Mouse (Mus musculus): ENCODE measurements around the gene Nqo1.

Gene Nqo1

DNA sequence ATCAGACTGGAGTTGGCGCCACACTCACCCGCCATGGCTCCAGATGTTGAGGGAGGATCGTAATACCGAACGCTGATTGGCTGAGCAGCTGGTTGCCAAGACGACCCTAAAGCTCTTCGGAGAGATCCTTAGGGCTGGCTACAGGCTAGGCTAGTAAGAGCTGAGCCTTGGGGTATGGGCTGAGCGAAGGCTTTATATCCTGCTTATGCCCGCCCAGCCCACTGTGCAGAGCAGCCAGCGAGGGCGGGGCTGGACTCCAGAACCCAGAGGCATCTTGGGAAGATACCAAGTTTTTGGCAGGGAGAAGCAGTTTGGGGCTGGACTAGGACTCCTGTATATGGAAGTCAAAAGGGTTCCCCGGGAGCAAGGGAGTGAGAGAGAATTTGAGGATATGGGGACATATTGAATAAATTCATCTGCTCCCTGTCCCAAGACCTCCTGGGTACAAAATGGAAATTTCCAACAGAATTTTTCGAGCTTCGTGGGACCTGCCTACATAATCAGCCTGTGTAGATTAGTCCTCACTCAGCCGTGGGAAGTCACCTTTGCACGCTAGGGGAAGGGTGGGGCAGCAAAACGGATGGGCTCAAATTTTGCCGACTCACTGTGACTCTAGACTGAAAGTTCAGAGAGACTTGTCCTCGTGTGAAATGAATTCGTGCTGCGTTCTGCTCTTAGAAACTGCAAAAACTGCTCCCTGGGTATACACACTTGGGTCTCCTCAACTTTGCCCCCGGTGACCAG is at the start of gene Nqo1:
Gene Nqo1, minus strand, starts transcription at position 169 of the 744 bp plus-strand sequence.
- DNase-seq = peak; percentile 92

GRCm38 (mm10) chr8:107451414-107452066 is 48.5 kb upstream of the Nqo1 start:
- no peak for DNase-seq

GRCm38 (mm10) chr8:107449655-107450054 is 46.6 kb upstream of the Nqo1 start:
- no peak for DNase-seq

GRCm38 (mm10) chr8:107449130-107449529 is 46.1 kb upstream of the Nqo1 start:
- DNase-seq = no peak

- DNase-seq = no peak
These were observed 45.4 kb upstream of the Nqo1 start for GRCm38 (mm10) chr8:107448382-107448889.

DNA sequence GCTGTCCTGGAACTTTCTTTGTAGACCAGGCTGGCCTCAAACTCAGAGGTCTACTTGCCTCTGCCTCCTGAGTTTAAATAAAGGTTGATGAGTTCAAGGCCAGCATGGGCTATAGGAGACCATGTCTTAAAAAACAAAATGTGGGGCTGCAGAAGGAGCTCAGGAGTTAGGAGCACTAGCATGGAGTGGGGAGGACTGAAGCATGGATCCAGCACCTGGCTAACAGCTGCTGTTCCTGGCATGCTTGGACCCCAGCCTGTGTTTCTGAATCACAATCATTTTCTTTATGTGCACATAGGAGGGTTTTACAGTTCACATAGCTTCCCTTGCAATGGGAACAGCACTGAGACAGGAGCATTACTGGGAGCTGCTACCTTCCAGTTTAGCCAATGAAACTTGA is 44.7 kb upstream of the Nqo1 start:
- no peak for DNase-seq

- DNase-seq = no peak
These were observed 41.6 kb upstream of the Nqo1 start for GRCm38 (mm10) chr8:107444626-107445025.

- DNase-seq = no peak
These were observed 37.0 kb upstream of the Nqo1 start for GRCm38 (mm10) chr8:107439880-107440625.

- DNase-seq = no peak
These were observed 34.7 kb upstream of the Nqo1 start for GRCm38 (mm10) chr8:107437711-107438110.

- DNase-seq = peak; percentile 32
These were observed 33.9 kb upstream of the Nqo1 start for GRCm38 (mm10) chr8:107436841-107437421.

GRCm38 (mm10) chr8:107435962-107436831 is 33.2 kb upstream of the Nqo1 start, which contains the start of gene Wwp2:
Gene Wwp2 (plus strand): TSS chr8:107436365.
- peak; percentile 92 for DNase-seq

- no peak for DNase-seq
These were observed 32.5 kb upstream of the Nqo1 start for GRCm38 (mm10) chr8:107435421-107435961.

DNA sequence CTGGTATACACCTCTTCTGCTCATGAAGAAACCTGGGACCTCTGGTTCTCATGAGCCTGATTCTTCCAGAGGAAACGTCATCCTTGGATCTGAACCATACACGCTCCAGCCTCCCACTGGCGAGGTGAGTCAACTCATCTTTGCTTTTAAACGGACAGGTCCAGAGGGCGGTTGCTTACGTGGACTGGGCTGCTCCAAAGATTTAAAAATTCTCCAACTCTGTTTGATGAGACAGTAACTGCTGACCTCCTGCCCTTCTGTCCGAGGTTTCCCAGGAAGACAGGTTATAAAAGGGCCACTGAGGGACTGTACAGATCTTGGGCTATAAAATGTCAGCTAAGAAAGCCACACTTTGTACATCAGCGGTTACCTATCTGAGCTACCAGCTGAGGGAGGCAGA is 27.8 kb upstream of the Nqo1 start:
- no peak for DNase-seq

DNA sequence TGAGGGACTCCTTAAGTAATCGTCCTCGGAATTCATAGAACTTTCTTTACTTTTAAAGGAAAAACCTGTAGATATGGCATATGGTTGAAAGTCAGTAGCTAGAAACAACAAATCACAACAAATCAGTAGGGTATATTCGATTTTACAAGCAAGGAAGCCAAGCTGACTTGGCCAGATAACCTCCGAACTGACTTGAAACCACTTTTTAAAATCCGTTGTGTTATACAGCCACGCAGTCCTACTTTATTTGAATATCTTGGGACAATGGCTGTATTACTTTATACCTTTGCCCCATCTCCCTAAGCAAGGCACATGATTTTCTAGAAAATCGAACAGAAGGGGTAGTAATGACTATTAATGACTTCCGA is 22.2 kb upstream of the Nqo1 start:
- no peak for DNase-seq

- DNase-seq = peak; percentile 98
These were observed 21.7 kb upstream of the Nqo1 start, which contains the start of gene Nob1 for GRCm38 (mm10) chr8:107424597-107425229. Gene Nob1 (minus strand): TSS chr8:107425051.

GRCm38 (mm10) chr8:107424176-107424575 is 21.2 kb upstream of the Nqo1 start:
- no peak for DNase-seq

DNA sequence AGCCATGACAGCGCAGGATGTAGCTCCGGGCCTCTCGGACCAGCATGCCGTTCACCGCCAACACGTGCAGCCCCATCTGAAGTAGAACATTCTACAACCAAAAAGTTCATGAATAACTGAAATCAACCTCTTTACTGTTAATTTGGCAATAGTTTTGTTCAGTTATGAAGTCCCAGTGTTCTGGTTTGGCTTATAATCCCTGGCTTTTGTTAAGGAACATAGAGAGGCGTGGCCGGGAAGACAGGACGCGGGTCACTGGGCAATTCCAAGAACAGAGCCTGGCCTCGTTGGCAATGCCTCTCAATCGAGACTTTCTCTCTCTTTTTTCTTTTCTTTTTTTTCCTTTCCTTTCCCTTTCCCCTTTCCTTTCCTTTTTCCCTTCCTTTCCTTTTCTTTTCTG is 14.0 kb upstream of the Nqo1 start:
- no peak for DNase-seq

DNA sequence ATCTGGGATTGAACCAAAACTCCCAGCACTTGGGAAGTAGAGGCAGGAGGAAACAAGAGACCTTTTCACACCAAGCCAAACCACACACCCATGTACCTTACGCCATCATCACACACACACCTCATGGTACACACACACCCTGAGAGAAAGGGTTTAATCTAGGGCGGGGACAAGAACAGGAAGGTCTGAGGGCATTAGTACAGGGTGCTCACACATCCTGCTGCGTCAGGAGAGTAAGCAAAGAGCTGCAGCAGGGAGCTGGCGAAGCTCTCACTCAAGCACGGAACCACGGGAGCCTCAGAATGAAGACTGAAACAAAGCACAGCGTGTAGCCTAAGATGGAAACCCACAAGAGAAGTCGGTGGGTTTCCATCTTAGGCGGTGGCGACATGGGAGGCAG is 10.9 kb upstream of the Nqo1 start:
- no peak for DNase-seq

GRCm38 (mm10) chr8:107412552-107412951 is 9.5 kb upstream of the Nqo1 start:
- DNase-seq = no peak

GRCm38 (mm10) chr8:107411391-107411790 is 8.4 kb upstream of the Nqo1 start:
- DNase-seq = peak; percentile 55

DNA sequence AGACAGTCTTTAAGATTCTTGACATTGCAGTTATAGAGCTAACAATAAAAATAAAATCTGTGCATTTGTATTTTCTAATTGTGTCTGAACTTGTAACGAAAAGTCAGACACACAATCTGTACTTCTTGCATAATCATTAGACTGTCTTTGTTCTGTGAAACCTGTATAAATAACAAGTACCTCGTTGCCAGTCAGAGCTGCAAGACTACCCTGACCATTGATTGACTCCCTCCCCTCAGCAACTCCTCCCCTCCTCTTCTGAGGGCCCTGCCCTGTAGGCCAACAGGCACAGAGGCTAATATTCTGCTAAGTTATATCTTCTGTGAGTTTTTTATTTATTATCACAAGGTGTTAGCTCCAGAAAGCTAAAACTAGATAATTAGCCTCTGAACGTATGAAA is 2.9 kb upstream of the Nqo1 start:
- DNase-seq = no peak
